In genomic region chr10:86493140-86493539, GRCm38 (mm10) we compare ENCODE assay signal across 22 mouse cellular contexts. TPM values are rescaled to one million over a fixed set of nuclear protein-coding genes. Genes with fewer than 3 reads are reported as not detected.
DNase-seq lines count a peak whose midpoint lies in the region; TF ChIP-seq lines count a peak whose summit lies in the region.
"Had no signal": no experiment of that assay in that cellular context is flagged by ENCODE, and none has a peak within 500 bp of the region (broad histone marks: within the 10 kb centered on the region; RNA-seq: fewer than 3 reads in every experiment).

No protein-coding gene starts in this region.

- no peak overlapping the region for H3K4me3 ChIP-seq in left cerebral cortex, adult 2 months
- H3K4me3 ChIP-seq: embryonic facial prominence, embryonic 10.5 days; embryonic facial prominence, embryonic 13.5 days; erythroblast, embryonic 14.5 days; forebrain, embryonic 12.5 days; forebrain, embryonic 15.5 days; gastrocnemius, adult 2 months; hindbrain, embryonic 12.5 days; hindbrain, embryonic 15.5 days had no signal

- DNase-seq in layer of hippocampus, adult 11-12 months (ENCODE audit: low spot score) = peak; percentile 15
- DNase-seq in layer of hippocampus, postnatal 25 days (ENCODE audit: extremely low spot score in 1 of 2, low spot score in 1 of 2) = no peak
- no peak for DNase-seq in left cerebral cortex, adult 2 months (ENCODE audit: extremely low spot score in 1 of 2, low spot score in 2 of 2)
- DNase-seq in left cerebral cortex, adult 8-10 months (ENCODE audit: low spot score in 2 of 2) = no peak
- DNase-seq in brain, adult 2 months (ENCODE audit: low read depth, low spot score) = peak; percentile 68
- DNase-seq in embryo, embryonic 10 days (ENCODE audit: low spot score) = no peak
- DNase-seq: adrenal gland, adult 8-10 months; adrenal gland, postnatal 25 days; cerebellum, adult 18-20 months; cerebellum, adult 9-10 months; cerebellum, postnatal 14 days; embryo, embryonic 11 days; gastrocnemius, adult 2 months; gastrocnemius, postnatal 14 days; heart, adult 11 months had no signal

- H3K27ac ChIP-seq in left cerebral cortex, adult 2 months = peak overlapping the region; percentile 55; the same call in 1 of the 2 replicates
- H3K27ac ChIP-seq: embryonic facial prominence, embryonic 10.5 days; embryonic facial prominence, embryonic 13.5 days; forebrain, embryonic 15.5 days; gastrocnemius, adult 2 months; hindbrain, embryonic 12.5 days had no signal

- no peak for TF ChIP-seq CTCF in left cerebral cortex, adult 2 months (IDR thresholded peaks at IDR 0.05)

- intact Hi-C loops in left cerebral cortex, adult 2 months (cut with DNase I) = no loop called here

RNA-seq across cellular contexts. Expression of gene Syn3, which starts 5.6 kb away (rescaled TPM):
- total RNA-seq in layer of hippocampus, postnatal 25 days (2021) = 10 to 100 TPM; 19.5 to 23.8 TPM
- 10 to 100 TPM; 29.9 to 30.8 TPM for total RNA-seq in left cerebral cortex, adult 2 months (2021)
- 10 to 100 TPM; 26.7 to 30.5 (median 29.9) TPM for total RNA-seq in left cerebral cortex, adult 8-10 months (2022)

Comparison
In these comparisons a context has a peak if more than half of its experiments do, and no peak if none do; other contexts are left out.
1. DNase-seq: peak in layer of hippocampus, adult 11-12 months (single experiment) and brain, adult 2 months (single experiment); none in layer of hippocampus, postnatal 25 days (0 of 2), left cerebral cortex, adult 2 months (0 of 2), left cerebral cortex, adult 8-10 months (0 of 2) and embryo, embryonic 10 days (single experiment).